Mouse (Mus musculus) 416B (cell line): ENCODE data around the gene Lancl3.
"Not testable (repeated sequence)": the region's sequence is repeated elsewhere in the genome, so short reads cannot be mapped to it uniquely, and the experiment has no call there.

Experiments
- DNase-seq: peaks from one replicate; pipeline ENCODE4 v3.0.0; 2011; ENCODE audit warnings: low read depth

Gene Lancl3

GRCm38 (mm10) chrX:9259267-9259666, 59.6 kb downstream of the Lancl3 start:
- DNase-seq, result peak; percentile 6

- no peak for DNase-seq
Measured at GRCm38 (mm10) chrX:9271112-9271511, 71.4 kb downstream of the Lancl3 start.

GRCm38 (mm10) chrX:9271947-9272459, 72.3 kb downstream of the Lancl3 start:
- DNase-seq, result no peak

GRCm38 (mm10) chrX:9272460-9273361, 73.0 kb downstream of the Lancl3 start, which contains the start of gene Xk:
Gene Xk, plus strand, starts transcription at chrX:9272756.
- peak; percentile 80 for DNase-seq

GRCm38 (mm10) chrX:9273377-9274002, 73.8 kb downstream of the Lancl3 start:
- peak; percentile 18 for DNase-seq

- no peak for DNase-seq
Measured at GRCm38 (mm10) chrX:9274321-9274720, 74.6 kb downstream of the Lancl3 start.

- DNase-seq, result not testable (repeated sequence)
Measured at GRCm38 (mm10) chrX:9283464-9283863, 83.8 kb downstream of the Lancl3 start, which contains the start of gene H2al1m. Gene H2al1m, plus strand, starts transcription at chrX:9283764.

GRCm38 (mm10) chrX:9293140-9293829, 93.6 kb downstream of the Lancl3 start:
- DNase-seq, result not testable (repeated sequence)

GRCm38 (mm10) chrX:9298413-9298864, 98.7 kb downstream of the Lancl3 start:
- DNase-seq, result peak; percentile 23

GRCm38 (mm10) chrX:9302791-9303190, 103.1 kb downstream of the Lancl3 start:
- peak; percentile 77 for DNase-seq

- DNase-seq, result no peak
Measured at GRCm38 (mm10) chrX:9303455-9303854, 103.8 kb downstream of the Lancl3 start.

- not testable (repeated sequence) for DNase-seq
Measured at GRCm38 (mm10) chrX:9316457-9316856, 116.8 kb downstream of the Lancl3 start.
